Mouse (Mus musculus) heart, postnatal 36 days (tissue): ENCODE measurements around the gene Nme4. TPM values are rescaled to one million over a fixed set of nuclear protein-coding genes. Genes with fewer than 3 reads are reported as not detected.

ENCODE experiments used
- DNase-seq, 2 experiments: peaks; one replicate each; pipeline ENCODE4 v3.0.0; 2021 to 2022
- intact Hi-C: fragments of 180-260 bp; cut with DNase I; formaldehyde crosslinking; loops from one replicate; pipeline ENCODE4 v1.15.1; 2025
- total RNA-seq, 2 experiments: library from RNA; stranded (reverse); gene quantifications; 2 replicates each; pipeline ENCODE4 v1.2.3; 2021

Gene Nme4
- total RNA-seq: 1 to 10 TPM; 2.8 to 3.5 TPM

DNA sequence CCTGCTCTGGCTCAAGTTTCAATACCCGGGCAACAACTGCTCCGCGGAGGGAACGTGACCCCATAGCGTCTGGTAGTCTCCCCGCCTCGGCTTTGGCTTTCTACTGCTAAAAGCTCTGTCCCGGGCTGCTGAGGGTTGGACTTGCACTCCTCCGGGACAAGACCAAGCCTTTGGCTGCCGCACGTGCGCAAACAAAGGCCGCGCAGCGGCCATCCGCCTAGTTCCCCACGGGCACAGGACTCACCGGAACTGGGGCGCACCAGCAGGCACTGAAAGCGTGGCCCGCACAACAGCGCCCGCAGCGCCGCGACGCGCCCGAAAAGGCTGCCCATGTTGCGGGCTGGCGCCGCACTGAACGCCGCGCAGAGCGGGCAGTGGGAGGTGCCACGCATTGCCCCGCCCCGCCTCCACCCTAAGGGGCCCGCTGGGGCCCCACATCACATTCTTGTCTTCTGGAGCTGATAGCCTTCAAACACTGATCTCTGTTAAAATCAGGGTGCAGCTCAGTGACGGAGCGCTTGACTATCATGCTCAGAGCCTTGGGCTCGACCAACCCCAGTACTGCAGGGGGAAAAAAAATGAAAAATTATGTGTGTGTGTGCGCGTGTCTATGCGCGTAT, at the start of gene Nme4:
Gene Nme4 (minus strand): TSS at position 482 of the 620 bp plus-strand sequence.
- peak; percentile 46 to 57 for DNase-seq
- intact Hi-C loops: no loop called here

DNA sequence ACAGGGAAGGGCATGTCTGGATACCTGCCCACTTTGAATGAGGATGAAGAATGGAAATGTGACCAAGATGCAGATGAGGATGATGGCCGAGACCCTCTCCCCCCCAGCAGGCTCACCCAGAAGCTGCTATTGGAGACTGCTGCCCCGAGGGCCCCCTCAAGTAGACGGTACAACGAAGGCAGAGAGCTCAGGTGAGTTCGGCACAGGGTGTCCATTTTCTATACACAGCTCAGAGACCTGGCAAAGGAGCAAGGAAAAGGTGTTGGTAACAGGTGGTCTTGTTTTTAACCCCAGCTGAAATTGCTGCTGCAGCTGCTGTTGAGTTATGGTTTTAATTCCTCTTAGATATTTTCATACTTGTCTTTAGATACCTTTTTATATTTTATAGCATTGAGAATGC, 48.0 kb upstream of the Nme4 start:
- intact Hi-C loops: no loop called here
- DNase-seq: no peak

DNA sequence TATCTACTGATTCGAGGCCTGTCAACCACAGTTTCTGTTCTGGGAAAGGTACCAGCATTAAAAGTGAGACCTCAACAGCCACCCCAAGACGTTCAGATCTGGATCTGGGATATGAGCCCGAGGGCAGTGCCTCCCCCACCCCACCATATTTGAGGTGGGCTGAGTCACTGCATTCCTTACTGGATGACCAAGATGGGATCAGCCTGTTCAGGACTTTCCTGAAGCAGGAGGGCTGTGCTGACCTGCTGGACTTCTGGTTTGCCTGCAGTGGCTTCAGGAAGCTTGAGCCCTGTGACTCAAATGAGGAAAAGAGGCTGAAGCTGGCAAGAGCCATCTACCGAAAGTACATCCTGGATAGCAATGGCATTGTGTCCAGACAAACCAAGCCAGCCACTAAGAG, 47.4 kb upstream of the Nme4 start:
- intact Hi-C loops: no loop called here

DNA sequence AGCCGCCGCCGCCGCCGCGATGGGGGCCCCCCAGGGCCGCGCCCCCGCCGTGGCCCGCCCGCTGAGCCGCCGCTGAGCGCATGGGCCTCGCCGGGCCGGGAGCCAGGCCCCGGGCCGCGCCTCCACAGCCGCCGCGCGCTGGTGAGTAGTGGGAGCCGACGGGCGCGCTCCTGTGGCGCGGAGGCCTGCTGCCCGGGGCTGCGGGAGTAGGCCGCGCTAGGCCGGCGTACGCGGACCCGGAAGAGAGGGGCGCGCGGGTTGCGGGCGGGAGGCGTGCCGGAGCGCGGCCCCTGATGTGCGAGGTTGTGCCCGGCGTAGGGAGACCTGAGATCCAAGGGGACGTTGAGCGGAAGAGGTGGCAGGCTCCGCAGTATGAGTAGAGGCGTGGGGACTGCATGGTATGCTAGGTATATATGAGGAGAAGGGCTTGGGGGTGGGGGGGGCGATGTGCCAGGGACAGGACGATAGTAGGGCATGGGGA, 43.5 kb upstream of the Nme4 start:
- no peak for DNase-seq
- intact Hi-C loops: loop anchor here (1.0 to 5.0 kb wide), 2 partner anchors 16 to 103 kb away; partner anchors contain the start of genes Fam234a and Mrpl28

More for the DNA sequence above, 47.4 kb upstream of the Nme4 start:
- no peak for DNase-seq

DNA sequence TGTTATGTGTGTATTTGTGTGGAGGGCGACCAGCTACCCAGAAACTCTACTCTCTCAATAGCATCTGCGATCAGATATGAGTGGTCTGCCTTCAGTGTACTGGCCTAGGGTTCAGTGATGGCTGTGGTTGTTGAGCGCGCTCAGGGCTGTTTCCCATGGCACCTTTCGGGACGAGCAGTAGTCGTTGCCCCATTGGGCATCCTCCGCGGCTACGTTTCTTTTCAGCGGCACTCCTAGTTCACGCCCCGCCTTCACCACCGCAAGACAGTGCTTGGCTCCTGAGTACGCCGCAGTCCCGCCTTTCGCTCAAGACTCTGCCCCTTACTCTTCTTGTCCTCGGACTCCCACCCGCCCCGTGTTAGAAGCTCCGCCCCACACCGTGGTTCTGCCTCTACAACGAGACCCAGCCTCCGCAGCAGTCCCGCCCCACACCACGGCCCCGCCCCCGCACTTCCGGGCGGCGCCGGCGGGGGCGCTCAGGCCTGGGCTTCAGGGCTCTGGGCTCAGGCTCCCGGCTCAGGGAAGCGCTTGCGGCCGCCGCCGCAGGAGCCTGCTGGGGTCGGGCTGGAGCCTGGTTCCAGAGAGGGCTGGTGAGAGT, 42.9 kb upstream of the Nme4 start, which contains the start of gene Axin1:
Gene Axin1 (plus strand): TSS at position 450 of the 598 bp plus-strand sequence.
- intact Hi-C loops: loop anchor here (1.0 to 5.0 kb wide), 2 partner anchors 15 to 104 kb away; partner anchors contain the start of genes Fam234a and Mrpl28
- peak; percentile 88 to 93 for DNase-seq

DNA sequence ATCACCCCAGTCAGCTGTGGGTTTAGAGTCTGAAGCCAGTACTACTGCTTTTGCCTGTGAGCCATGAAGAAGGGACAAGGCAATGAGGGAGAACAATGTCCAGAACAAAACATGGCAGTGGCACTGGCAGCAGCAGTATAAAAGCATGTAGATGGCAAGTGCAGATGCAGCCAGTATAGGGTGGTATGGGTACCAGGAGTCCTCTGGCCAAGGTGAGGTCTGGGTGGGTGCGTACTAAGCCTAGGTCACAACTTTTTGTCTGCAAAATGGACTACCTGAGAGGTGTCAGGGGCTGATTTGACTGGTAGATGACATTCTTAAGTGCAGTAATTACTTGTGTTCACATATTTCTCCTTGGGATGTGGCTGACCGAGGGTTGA, 42.3 kb upstream of the Nme4 start:
- intact Hi-C loops: loop anchor here (1.0 to 5.0 kb wide), 2 partner anchors 14 to 105 kb away; partner anchors contain the start of genes Fam234a and Mrpl28

DNA sequence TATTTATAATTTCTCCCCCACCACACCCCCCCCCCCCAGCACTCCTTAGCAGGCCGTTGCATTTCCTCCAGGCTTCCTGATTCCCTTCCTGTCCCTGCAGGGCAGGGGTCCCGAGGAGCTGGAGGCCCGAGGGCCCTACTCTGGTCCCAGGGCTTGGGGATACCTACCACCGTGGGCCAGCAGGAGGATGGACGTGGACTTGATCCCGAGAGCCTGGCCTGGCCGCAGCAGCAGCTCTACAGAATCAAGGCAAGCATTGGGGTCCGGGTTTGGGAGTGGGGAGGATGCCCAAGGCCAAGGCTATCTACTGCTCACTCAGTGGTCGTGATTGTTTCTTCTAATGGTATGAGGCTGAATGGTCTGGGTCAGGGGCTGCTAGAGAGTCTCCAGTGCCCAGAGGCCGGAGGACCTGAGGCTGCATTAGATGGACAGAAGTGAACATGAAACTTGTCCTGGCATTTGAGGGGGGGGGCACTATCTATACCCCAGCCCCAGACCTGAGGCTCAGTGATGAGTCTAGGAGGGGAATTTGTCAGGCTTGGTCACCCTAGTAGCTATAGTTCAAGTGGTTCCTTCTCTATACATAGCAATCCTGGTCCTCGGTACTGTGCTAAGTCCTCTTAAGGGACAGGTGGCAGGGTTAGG, 41.8 kb upstream of the Nme4 start:
- intact Hi-C loops: loop anchor here (5.0 kb wide), 1 partner anchor 105 kb away; the partner anchor contains the start of gene Fam234a
- DNase-seq: no peak

More for the DNA sequence above, 42.3 kb upstream of the Nme4 start:
- no peak for DNase-seq

DNA sequence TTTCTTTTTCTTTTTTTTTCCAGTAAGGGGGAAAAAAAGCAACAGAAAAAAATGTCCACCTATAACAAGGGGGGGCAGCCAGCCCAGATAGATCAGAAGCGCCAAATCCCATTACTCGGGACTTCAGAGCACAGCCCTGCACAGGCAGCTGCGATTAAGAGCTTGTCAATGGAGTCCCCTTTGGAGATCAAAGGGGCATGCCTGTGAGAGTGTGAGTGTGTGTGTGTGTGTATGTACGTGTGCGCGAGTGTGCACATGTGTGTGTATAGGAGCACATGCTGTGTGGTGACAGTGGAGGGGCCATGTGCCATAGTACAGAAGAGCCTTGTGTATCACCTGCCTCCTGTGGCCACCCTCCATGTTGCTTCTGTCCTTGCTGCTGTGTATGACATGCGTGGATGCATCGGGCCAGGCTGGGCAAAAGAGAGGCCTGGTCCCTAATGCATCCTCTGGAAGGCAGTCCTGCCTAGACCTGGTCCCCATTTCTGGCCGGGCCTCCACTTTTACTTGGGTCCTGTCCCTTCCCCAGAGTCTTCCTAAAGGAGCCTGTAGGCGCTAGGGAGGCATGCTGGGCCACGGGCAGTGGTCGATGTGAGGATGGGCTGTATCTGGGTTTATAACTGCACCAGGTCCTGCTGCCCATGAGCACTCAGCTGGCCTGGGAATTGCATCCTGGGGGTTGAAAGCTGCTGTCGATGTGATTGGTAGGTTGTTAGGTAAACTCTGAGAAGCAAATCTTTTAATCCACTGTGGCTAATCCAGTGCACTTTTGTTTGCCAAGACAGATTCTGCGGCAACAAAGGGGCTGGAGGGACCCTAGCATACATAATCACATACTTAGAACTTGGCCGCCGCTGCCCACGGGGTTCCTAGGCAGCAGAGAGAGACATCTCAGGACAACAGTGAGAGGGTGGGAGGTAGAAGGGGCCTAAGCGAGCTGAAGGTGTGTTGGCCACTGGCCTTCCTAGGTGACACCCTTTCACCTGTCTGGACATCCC, 36.8 kb upstream of the Nme4 start:
- DNase-seq: no peak
- intact Hi-C loops: no loop called here

DNA sequence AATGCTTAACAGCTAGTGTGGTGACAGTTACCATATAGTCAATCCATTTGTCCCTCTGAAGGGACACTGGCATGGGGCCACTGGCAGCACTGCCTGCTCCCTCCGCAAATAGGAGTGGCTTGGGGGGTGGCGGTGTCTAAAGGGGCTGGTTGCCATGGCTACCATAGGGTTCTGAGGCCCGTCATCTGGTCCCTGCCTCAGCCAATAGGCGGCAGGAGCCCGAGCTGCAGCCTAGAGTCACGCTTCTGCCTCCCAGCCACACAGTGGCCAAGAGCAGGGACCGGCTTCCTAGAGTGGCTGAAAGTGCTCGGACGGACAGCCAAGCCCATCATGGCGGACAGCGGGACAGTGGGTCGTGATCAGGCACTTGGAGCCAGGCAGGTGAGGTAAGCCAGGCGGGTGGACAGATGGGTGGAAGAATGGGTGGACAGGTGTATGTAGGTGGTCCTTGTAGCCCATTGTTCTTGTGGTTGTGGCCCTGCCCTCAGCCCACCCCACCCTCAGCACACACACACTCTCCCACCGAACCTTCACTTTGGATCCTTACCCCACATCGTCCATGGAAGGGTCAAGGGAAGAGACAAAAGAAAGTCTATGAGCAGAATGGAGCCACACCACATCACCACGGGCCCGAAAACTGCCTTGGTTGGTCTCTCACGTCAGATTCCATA, 35.8 kb upstream of the Nme4 start:
- DNase-seq: no peak
- intact Hi-C loops: no loop called here

DNA sequence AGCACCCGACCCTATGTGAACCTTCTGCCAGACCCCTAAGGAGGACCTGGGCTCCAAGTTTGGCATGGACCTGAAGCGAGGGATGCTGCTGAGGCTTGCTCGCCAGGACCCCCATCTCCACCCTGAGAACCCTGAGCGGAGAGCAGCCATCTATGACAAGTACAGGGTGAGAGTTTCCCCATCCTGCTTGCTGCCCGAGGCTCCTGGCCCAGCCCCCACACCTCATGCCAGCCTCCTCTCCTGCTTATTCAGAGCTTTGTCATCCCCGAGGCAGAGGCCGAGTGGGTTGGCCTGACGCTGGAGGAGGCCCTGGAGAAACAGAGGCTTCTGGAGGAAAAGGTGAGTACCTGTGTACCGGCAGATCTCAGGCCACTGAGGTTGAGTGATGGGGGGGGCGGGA, 29.8 kb upstream of the Nme4 start:
- DNase-seq: no peak
- intact Hi-C loops: loop anchor here (10.0 kb wide), 1 partner anchor 330 kb away; no protein-coding TSS in a partner anchor

DNA sequence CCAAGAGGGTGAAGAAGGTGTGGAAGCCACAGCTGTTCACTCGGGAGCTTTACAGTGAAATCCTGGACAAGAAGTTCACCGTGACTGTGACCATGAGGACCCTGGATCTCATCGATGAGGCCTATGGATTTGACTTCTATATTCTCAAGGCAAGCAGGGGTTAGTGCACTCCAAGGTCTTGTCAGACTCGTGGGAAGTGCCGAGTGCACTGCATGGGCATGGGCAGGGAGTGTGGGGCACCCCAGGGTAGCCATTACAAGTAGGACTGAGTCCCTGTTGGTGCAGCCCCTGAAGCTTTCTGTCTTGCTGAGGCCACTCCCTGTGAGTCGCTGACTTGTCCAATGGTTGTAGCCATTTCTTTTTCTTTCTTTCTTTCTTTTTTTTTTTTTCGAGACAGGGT, 29.2 kb upstream of the Nme4 start:
- DNase-seq: no peak
- intact Hi-C loops: loop anchor here (5.0 to 10.0 kb wide), 2 partner anchors 118 to 330 kb away; partner anchors contain the start of gene Fam234a

DNA sequence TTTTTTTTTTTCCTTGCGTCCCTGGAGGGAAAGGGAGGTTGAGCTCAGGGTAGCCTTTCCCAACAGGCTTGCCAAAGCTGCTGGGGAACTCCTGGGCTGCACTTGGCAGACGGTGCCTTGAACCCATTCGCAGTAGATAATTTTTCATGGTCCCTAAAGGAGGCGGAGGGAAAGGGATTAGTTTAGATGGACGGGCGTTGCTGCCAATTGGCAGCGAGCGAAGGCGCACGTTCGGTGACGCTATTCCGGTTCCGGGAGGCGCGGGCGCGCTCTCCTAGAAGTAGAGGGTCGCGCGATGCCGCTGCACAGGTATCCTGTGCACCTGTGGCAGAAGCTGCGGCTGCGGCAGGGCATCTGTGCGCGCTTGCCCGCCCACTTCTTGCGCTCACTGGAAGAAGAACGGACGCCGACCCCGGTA, 27.9 kb upstream of the Nme4 start, which contains the start of gene Mrpl28:
Gene Mrpl28 (plus strand): TSS at position 234 of the 418 bp plus-strand sequence.
- DNase-seq: peak; percentile 88 to 89
- intact Hi-C loops: loop anchor here (1.0 to 10.0 kb wide), 3 partner anchors 15 to 332 kb away; partner anchors contain the start of genes Axin1 and Fam234a

DNA sequence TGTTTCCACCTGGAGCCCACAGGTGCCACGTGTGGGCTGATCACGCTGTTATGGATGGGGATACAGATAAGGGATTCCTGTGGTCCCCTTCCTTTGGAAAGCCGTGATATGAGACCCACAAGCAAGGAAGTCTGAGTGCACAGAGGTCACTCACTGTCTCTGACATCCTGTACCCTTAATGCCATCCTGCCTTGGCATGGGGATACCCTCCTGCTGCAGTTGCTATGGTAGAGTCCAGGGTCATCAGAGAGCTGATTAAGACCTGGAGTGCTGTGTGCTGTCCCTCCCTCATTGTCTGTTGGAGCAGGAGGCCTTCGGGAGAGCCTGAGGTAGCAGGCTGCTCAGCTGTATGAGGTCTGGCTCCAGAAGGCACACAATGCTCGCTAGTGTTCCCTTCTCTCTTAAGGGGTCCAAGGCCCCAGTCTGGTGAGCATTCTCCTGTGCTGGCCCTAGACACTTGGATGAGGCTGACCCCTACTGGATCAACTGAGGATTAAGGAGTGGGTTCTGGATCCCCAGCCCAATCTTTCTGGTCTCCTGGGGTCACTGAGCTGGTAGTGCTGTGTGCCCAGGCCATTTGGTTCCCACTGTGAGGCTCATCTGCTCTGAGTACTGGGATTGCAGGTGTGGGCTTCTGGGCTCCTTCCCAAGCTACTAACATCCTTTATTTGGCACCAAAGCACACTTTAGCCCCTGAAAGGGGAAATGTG, 27.2 kb upstream of the Nme4 start:
- no peak for DNase-seq
- intact Hi-C loops: loop anchor here (1.0 to 10.0 kb wide), 3 partner anchors 16 to 332 kb away; partner anchors contain the start of genes Axin1 and Fam234a

DNA sequence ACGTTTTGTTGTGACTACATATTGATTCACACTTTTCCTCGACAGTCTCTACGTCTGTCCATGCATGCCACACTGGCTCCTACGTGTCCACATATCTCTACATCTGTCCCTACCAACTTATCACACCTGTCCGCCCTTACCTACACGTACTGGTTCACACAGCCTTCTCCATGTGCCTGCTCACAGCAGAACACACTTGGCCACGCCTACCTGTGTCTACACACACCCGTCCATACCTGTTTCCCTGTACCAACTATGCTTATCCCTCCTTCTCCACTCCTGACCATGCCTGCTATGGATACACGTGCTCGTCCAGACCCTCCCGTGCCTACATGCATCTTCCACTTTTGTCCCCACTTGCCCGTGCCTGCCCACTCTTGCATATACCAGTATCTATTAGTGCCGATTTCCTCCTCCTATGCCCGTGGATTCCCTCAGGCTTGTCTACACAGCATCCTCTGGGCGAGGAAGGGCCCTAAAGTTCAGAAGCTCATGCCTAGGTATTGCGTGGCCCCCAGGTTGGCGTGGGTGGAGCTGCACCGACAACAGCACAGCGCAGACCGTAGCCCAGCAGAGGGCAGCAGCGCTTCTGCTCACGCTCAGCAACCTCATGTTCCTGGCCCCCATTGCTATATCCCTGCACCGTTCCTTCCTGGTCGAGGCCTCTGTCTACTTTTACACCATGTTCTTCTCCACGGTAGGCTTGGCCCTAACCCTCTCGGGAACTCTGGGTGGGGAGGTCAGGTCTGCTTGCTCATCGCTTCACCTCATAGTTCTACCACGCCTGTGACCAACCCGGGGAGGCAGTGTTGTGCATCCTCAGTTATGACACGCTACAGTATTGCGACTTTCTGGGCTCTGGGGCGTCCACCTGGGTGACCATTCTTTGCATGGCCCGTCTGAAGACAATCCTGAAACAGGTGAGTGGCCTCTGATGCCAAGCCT, 24.6 kb upstream of the Nme4 start:
- DNase-seq: peak; percentile 42 to 63

DNA sequence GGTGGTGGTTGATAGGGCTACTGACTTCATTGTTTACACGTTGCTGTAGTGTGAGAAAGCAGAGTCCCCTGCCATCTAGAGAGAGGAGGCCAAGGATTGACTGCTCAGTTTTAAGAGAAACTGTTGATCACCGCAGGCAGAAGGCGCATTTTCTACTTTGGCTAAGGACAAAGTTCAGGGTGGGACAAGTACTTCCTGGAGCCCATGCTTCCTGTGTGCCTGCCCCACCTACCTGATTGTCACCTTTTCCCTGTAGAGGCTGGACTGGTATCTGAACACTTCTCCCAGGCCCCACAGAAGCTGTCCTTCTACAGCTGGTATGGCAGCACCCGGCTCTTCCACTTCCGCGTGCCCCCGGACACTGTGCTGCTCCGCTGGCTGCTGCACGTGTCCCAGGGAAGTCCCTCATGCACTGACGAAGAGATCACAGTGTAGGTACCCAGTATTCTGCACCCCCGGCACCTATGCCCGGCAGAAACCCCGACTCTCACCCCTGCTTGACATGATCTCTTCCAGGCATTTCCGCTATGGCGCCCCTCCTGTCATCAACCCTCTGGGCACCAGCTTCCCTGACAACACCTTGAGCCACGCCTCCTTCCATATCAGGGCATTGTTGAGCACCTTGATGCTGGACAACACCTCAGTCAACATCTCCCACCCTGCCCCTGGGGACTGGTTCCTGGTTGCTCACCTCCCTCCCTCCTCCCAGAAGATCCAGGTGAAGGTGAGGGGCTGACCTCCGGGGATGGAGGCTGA, 21.3 kb upstream of the Nme4 start:
- DNase-seq: no peak
- intact Hi-C loops: no loop called here

More for the DNA sequence above, 24.6 kb upstream of the Nme4 start:
- intact Hi-C loops: loop anchor here (5.0 to 10.0 kb wide), 2 partner anchors 122 to 335 kb away; partner anchors contain the start of gene Fam234a

DNA sequence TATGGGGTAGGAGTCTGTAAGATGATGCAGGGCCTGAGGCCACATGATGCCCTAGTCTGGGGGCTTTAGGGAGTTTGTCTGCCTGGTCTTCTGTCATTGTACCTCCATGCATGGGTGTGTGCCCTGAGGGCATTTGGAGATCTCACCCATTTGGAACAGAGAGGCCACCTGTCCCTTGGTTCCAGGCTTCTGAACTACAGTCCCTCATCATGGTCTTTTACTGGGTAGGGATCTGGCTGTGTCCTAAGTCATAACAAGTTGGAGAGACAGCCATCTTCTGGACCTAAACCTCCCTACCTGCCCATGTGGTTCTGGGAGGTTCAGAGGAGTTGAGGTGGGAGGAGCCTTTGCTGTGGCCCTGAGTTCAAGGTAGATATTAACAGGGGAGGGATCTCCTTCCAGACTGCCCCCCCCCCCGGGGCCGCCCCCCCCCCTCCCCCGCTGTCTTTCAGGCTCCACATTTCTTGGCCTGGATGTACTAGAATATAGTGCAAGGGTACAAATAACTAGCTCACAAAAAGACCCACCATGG, 20.6 kb upstream of the Nme4 start:
- intact Hi-C loops: no loop called here
- no peak for DNase-seq
